Mouse (Mus musculus) megakaryocyte, embryonic 14.5 days (primary cell): ENCODE data around the gene Txn2. TPM values are rescaled to one million over a fixed set of nuclear protein-coding genes. Genes with fewer than 3 reads are reported as not detected.

Source experiments
- H3K27me3 ChIP-seq: replicated peaks from 2 replicates; pipeline ENCODE3; 2012; ENCODE audit warnings: inconsistent platforms
- H3K36me3 ChIP-seq: replicated peaks from 2 replicates; pipeline ENCODE3; 2012; ENCODE audit warnings: low read length, inconsistent platforms, mixed read lengths
- H3K4me1 ChIP-seq: 2 replicates; pipeline ENCODE4 v1.6.1; 2012; ENCODE audit warnings: inconsistent platforms
- H3K4me3 ChIP-seq: replicated peaks from 2 replicates; pipeline ENCODE3; 2012; ENCODE audit warnings: moderate library complexity, mild to moderate bottlenecking, inconsistent platforms
- H3K9me3 ChIP-seq: 2 replicates; pipeline ENCODE4 v1.6.1; 2012; ENCODE audit warnings: inconsistent platforms
- FLI1 ChIP-seq: IDR thresholded peaks from 2 replicates; pipeline ENCODE4 v1.6.1; 2012; ENCODE audit warnings: low read length, inconsistent platforms, mixed read lengths
- GATA1 ChIP-seq: IDR thresholded peaks from 3 replicates; pipeline ENCODE4 v1.6.1; 2012; ENCODE audit warnings: mixed read lengths, low read length, inconsistent platforms, borderline replicate concordance
- polyA plus RNA-seq: library from polyadenylated mRNA; stranded (reverse); fragments of >175 nt; gene quantifications from 2 replicates; pipeline ENCODE4 v1.2.3, GENCODE M21; 2012; ENCODE audit warnings: low replicate concordance; ENCODE audit not compliant: insufficient read depth

Txn2 gene
- polyA plus RNA-seq, 1 experiment: 186 TPM

DNA sequence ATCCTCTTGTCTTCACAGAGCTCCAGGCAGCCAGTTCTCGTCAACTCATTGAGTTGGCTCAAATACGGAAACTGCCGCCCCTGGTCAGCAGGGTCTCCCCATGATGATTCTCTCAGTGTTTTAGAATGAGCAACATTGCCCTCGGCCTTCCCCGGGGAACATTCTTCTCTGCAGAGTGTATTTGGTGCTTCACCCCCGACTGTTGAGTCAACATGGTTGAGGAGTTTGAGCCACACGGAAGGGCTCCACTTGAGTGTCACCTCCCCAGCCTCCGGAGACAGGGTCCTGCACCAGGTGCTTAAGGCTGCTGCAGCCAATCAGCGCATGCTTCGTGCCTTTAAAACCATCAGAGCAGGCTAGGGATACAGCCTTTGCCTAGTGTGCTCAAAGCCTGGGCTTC lies 35.5 kb downstream of the Txn2 start:
- Histone ChIP-seq H3K4me1 (peaks cover 67% of the 10 kb centered on the region), H3K36me3 (no peaks in the 10 kb centered on the region), H3K27me3 (no peaks in the 10 kb centered on the region), H3K4me3 (peak overlapping the region; percentile 4), H3K9me3 (no peaks in the 10 kb centered on the region)
- no peak for TF ChIP-seq FLI1
- no peak for TF ChIP-seq GATA1

DNA sequence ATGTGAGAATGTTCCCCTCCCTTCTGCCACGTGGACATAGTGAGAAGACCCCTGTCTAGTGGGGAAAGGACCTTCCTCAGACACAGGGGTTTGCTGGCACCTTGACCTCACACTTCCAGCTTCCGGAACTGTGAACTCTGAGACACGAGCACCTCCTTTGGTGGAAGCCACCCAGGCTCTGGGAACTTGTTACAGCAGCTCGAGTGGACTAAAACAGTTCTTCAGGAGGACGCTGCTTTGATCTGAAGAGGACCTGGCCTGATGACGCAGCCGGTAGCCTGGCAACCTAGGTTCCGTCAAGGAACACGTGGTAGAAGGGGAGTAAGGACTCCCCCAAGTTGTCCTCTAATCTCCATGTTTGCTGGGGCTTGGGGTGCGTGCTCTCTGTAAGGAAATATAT lies 36.4 kb downstream of the Txn2 start:
- TF ChIP-seq FLI1: no peak
- TF ChIP-seq GATA1: no peak
- H3K27me3 ChIP-seq: no peaks in the 10 kb centered on the region
- H3K9me3 ChIP-seq: no peaks in the 10 kb centered on the region
- H3K4me3 ChIP-seq: no peak overlapping the region
- H3K4me1 ChIP-seq: peaks cover 75% of the 10 kb centered on the region
- H3K36me3 ChIP-seq: no peaks in the 10 kb centered on the region

DNA sequence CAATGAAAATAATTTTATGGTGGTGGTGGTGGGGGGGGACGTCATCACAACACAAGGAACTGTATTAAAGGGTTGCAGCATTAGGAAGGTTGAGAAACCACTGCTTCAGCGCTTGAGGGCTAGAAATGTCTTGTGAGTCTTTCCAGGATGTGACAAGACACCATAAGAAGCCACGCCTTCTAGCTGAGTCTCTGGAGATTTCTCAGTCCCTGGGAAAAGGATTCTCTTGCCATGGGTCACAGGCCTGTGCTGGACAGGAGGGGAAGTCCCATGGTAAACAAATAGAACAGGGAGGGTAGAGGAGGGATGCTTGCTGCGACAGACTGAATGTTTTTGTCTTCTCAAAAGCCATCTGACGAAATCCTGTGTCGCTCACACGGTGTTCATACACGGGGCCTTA lies 37.0 kb downstream of the Txn2 start:
- H3K27me3 ChIP-seq: no peaks in the 10 kb centered on the region
- H3K4me1 ChIP-seq: peaks cover 82% of the 10 kb centered on the region
- no peaks in the 10 kb centered on the region for H3K36me3 ChIP-seq
- TF ChIP-seq FLI1 (no peak), GATA1 (no peak)
- H3K9me3 ChIP-seq: no peaks in the 10 kb centered on the region
- no peak overlapping the region for H3K4me3 ChIP-seq

DNA sequence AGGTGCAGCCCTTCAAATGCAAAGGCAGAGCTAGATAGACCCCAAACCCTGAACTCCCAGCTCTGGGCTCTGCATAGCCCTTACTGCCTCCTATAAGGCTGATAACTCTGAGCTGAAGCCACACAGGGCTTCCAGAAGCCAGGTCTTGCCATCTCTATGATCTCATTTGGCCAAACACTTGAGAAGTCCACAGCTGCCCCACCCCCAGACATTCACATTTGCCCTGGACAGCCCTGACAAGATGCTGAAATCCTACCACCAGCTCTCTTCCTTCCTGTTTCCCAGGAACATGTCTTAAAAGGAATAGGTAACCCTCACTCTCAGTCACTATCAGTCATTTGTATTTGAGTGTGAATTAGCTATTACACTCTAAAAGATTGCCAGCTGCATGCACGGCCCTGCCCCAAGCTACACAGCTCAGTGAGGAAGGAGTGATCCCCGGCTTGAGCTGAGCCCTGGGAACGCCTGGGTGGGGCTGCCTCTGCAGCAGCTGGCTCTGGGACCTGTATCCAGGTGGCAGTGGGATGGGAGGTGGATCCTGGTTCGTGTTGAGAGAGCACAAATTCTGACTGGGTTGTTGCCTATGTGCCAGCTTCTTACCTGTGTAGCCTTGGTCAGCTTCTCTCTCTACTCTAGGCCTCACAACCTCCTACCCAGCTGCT lies 38.9 kb downstream of the Txn2 start:
- H3K4me1 ChIP-seq: peaks cover 100% of the 10 kb centered on the region
- no peaks in the 10 kb centered on the region for H3K36me3 ChIP-seq
- no peaks in the 10 kb centered on the region for H3K9me3 ChIP-seq
- TF ChIP-seq GATA1 (no peak), FLI1 (no peak)
- no peak overlapping the region for H3K4me3 ChIP-seq
- no peaks in the 10 kb centered on the region for H3K27me3 ChIP-seq

DNA sequence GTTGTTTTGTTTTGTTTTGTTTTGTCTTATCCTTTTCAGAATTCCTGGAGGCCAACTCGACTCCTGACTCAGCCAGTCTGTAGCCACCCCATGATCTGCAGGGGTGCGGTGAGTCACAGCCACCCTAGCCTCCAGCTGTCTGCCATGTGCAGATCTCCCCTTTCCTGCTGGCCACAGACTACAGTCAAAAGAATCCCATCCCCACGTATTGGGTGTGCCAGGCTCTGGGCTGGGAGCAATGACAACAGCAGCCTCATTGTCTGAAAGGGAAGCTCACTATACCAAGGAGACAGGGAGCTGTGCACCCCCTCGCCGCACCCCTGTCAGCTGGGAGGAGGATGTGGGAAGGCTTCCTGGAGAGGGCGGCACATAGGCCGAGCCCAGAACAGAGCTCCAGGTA lies 40.5 kb downstream of the Txn2 start:
- Histone ChIP-seq H3K4me1 (peaks cover 99% of the 10 kb centered on the region), H3K36me3 (no peaks in the 10 kb centered on the region), H3K4me3 (peak overlapping the region; percentile 62), H3K9me3 (no peaks in the 10 kb centered on the region), H3K27me3 (no peaks in the 10 kb centered on the region)
- no peak for TF ChIP-seq FLI1
- no peak for TF ChIP-seq GATA1

DNA sequence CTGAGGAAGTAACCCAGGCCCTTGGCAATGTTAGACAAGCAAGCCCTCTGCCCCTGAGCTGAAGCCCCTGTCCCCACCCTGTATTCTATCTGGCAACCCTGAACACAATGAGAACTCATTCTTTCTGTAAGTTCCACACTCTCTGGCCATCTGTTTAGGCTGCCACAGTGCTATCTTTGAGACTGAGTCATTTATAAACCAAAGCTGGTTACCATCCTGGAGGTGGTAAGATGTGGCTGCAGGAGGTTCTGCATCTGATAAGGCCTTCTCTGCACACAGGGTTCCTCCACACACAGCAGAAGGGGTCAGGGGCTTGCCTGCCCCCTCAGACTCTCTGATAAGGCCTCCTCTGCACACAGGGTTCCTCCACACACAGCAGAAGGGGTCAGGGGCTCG lies 41.7 kb downstream of the Txn2 start:
- Histone ChIP-seq H3K9me3 (no peaks in the 10 kb centered on the region), H3K36me3 (no peaks in the 10 kb centered on the region), H3K27me3 (no peaks in the 10 kb centered on the region), H3K4me3 (no peak overlapping the region), H3K4me1 (peaks cover 99% of the 10 kb centered on the region)
- TF ChIP-seq FLI1 (no peak), GATA1 (0 out of 3 replicates have a peak, but pooled peaks have one; percentile 32)

DNA sequence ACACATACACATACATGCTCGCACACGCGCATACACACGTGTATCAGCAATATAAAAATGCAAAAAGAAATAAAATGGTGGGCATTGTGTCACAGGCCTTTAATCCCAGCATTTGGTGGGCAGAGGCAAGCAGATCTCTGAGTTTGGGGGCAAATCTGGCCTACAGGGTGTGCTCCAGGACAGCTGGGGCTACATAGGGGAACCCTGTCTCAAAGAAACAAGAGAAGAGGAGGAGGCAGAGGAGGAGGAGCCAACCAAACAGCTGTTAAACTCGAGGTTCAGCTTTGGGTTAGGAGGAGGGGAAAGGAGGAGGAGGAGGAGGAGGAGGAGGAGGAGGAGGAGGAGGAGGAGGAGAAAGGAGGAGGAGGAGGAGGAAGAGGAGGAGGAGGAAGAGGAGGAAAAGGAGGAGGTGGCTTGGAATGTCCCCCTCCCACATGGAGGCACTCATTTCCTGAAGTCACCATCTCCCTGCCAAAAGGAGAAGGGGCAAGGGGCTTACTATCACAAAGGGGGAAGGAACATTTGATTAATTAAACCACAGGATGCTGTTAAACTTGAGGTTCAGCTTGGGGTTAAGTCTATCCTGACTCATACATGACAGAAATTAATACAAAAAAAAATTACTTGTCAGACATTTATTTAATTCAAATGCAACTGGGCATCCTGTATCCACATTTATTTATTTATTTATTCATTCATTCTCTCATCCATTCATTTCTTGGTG lies 42.3 kb downstream of the Txn2 start:
- Histone ChIP-seq H3K4me1 (peaks cover 99% of the 10 kb centered on the region), H3K27me3 (no peaks in the 10 kb centered on the region), H3K36me3 (no peaks in the 10 kb centered on the region), H3K9me3 (no peaks in the 10 kb centered on the region), H3K4me3 (peak overlapping the region; percentile 14)
- TF ChIP-seq FLI1: no peak
- no peak for TF ChIP-seq GATA1

DNA sequence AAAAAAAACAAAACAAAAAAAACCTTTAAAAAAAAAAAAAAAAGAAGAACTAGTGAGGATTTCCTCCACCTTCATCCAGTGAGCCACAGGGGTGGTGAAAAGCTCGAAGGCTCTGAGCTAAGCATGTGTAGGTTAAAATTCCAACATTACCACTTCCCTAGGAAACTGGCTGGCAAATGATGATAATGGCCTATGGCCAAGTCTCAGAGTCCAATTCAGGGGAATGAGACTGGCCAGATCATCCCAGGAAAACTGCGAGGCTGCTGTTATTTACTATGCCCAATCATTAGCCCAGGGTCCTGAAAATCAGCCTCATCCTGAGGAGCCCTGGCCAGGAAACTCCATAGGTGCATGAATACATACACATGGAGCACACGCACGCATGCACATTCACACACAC lies 42.9 kb downstream of the Txn2 start:
- no peaks in the 10 kb centered on the region for H3K27me3 ChIP-seq
- no peaks in the 10 kb centered on the region for H3K9me3 ChIP-seq
- H3K4me3 ChIP-seq: peak overlapping the region; percentile 14
- H3K4me1 ChIP-seq: peaks cover 99% of the 10 kb centered on the region
- TF ChIP-seq GATA1: no peak
- TF ChIP-seq FLI1: no peak
- no peaks in the 10 kb centered on the region for H3K36me3 ChIP-seq

DNA sequence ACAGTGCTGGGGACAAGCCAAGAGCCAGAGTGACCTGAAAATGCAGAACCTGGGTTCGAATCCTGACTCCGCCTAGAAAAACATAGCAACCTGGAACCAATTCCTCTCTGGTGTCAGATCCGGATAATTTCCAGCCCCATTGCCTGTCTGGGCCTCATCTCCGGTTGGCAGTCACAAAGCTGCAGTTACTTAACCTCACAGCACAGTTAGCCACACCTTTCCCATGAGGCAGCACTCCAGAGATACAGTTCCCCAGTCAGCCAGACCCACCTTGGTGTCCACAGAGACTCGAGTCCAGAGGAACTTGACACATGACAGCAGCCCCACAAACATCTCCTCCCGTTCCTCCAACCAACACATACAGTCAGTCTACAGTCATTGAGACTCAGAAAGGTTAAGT lies 43.6 kb downstream of the Txn2 start:
- Histone ChIP-seq H3K4me1 (peaks cover 99% of the 10 kb centered on the region), H3K36me3 (peaks cover 4% of the 10 kb centered on the region), H3K4me3 (no peak overlapping the region), H3K27me3 (no peaks in the 10 kb centered on the region), H3K9me3 (no peaks in the 10 kb centered on the region)
- TF ChIP-seq FLI1: no peak
- no peak for TF ChIP-seq GATA1

DNA sequence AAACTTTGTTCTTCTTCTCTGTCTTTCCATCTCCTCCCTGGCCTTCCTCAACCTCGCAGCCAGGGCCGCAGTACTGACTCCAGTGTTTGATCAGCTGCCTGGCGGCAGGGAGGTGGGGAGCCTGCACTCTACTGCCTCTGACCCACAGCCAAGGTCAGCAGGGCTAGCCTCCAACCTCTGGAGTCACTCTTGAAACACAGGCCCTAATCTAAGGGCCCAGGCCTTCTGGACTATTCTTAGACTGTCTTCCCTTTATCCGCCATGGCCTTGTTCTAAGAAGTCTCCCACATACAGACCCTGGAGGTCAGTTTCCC lies 45.2 kb downstream of the Txn2 start:
- Histone ChIP-seq H3K9me3 (no peaks in the 10 kb centered on the region), H3K4me3 (peak overlapping the region; percentile 77), H3K4me1 (peaks cover 98% of the 10 kb centered on the region), H3K27me3 (no peaks in the 10 kb centered on the region), H3K36me3 (peaks cover 8% of the 10 kb centered on the region)
- TF ChIP-seq GATA1: no peak
- TF ChIP-seq FLI1: no peak
